Mouse (Mus musculus) lung, postnatal 0 days (tissue): ENCODE results near the gene Cx3cl1.

Experiments used
- CTCF ChIP-seq: IDR thresholded peaks from 2 replicates; pipeline ENCODE4 v1.5.1; 2016; ENCODE audit warnings: antibody characterized with exemption, mild to moderate bottlenecking
- EP300 ChIP-seq: IDR thresholded peaks from 2 replicates; pipeline ENCODE4 v1.6.1; 2016; ENCODE audit warnings: antibody characterized with exemption, mild to moderate bottlenecking, control low read depth

DNA sequence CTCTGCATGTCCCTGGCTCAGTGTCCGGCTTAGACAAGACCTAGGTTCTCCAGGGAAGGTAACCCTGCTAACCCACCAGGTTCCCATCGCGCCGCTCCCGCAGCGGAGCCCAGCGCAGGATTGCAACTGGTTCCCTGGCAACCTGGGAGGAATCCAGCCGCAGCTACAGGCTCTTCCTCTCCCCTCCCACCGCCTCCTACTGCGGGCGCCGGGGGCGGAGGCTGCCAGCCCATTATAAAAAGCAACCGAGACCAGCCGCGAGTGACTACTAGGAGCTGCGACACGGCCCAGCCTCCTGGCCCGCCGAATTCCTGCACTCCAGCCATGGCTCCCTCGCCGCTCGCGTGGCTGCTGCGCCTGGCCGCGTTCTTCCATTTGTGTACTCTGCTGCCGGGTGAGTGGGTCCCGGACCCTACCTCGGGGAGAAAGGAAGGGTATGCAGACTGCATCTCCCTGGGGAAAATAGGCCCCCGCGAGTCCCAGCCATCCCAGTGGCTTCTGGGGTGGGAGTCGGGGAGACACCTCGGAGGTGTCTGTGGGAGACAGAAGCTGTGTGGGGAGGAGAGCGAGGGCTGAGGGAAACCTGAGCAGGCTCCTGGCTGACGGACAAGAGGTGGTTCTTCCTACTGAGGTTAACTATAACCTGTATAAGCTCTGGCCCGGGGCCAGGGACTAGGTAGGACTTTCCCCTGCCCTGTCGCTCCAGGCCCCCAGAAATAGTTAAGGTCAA, at the start of gene Cx3cl1:
- TF ChIP-seq EP300 (no peak), CTCF (no peak)
